Mouse (Mus musculus) gastrocnemius, postnatal 25 days (tissue): Measurements from ENCODE around the gene Elp4. TPM values are rescaled to one million over a fixed set of nuclear protein-coding genes. Genes with fewer than 3 reads are reported as not detected.

Experiments
- DNase-seq: peaks from one replicate; pipeline ENCODE4 v3.0.0; 2022
- total RNA-seq, 2 experiments: library from RNA; stranded (reverse); gene quantifications; 1 replicate in 1 of 2; 2 replicates in 1 of 2; pipeline ENCODE4 v1.2.3; 2021

Gene Elp4
- total RNA-seq, 2 experiments from 2014 or later = 6.8 to 8.7 TPM

- DNase-seq = no peak
Measured at GRCm38 (mm10) chr2:105682634-105683351, 221.6 kb downstream of the Elp4 start.

- DNase-seq = no peak
Measured at GRCm38 (mm10) chr2:105682011-105682501, 222.3 kb downstream of the Elp4 start.

GRCm38 (mm10) chr2:105680999-105681710, 223.2 kb downstream of the Elp4 start:
- DNase-seq = no peak

- no peak for DNase-seq
Measured at GRCm38 (mm10) chr2:105680146-105680998, 224.0 kb downstream of the Elp4 start.

DNA sequence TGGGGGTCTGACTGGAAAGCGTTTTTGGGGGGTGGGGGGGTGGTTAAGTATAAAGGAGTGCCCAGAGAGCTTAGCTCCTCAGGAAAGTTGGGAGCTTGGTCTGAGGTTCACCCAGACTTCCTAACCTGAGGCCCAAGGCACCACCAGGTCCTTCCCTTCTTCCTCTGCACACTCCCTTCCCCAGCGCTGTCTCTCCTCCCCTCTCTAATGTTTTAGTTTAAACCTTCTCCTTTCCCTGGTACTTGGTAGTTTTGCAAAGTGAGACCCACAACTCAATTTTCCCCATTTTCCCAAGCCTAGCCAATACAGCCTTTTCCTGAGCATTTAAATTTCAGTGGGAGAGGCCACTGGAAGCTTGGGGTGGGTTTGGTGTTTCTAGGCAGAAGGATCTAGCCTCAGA, 225.0 kb downstream of the Elp4 start:
- DNase-seq = no peak

- DNase-seq = no peak
Measured at GRCm38 (mm10) chr2:105678880-105679321, 225.5 kb downstream of the Elp4 start.

DNA sequence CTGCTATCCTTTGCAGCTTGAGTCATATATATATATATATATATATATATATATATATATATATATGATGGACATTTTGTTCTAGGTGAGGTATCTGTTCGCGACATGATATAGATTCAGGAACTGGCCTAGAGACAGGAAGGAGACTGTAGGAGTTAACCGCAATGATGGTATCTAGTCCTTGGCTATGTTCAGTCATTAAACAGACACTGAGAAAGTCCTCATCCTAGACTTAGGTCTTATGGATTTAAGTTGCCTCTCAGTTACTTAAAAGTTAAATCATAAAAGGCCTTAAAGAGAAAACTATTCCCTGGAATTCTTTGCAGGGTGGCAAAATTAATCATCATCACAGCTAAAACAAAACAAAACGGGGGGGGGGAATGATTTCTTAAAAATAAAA, 226.1 kb downstream of the Elp4 start:
- no peak for DNase-seq

DNA sequence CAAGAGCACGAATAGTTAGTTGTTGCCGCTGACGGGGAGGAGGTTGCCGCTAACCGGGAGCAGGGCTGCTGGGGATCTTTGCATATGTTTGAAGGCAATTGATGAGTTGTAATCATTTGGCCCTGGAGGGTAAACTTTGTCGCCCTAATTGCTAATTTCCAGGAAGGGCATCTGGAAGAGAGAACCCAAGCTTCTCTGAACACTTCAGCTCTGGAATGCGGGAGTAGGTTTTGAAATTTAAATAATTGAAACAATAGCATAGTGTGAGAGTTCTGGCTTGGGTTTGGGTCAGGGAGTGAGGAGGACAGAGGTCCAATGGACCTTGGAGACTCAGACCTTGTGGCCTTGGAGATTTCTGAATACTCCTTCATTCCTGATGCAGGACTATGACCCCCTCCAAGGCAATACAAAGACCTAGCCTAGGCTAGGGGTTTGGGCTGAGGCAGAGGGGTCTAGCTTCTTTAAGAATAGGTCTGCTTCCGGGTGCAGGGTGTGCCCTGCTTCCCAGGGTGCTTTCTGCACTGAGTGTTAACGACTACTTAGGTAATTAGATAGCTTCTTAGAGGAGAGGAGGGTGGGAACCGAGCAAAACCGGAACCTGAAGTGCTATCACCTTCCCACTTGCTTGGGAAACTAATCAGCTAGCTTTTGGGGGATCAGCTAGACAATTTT, 226.8 kb downstream of the Elp4 start:
- DNase-seq = no peak

DNA sequence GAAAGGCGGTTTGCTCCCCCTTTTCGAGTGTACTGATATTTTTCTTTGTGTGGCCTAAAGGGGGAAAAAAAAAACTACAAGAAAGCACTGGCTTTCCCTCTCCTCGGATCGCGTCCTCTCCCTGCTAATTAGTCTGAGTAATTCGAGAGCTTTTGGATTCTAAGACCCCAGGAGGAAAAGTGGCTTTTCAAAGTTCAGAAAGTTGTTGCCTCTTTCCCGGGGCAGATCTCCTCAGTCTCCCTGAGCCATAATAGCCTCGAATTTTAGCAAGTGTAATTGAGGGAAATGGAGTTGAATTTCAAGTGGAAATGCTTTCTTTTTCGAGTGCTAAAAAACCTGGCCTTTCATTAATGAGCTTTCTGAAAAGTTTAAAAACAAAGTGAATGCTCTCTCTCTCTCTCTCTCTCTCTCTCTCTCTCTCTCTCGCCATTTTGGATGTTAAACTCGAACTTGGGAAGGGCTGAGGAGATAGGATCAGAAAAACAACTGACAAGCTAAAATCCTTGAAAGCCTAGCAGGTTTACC, 227.4 kb downstream of the Elp4 start:
- no peak for DNase-seq

DNA sequence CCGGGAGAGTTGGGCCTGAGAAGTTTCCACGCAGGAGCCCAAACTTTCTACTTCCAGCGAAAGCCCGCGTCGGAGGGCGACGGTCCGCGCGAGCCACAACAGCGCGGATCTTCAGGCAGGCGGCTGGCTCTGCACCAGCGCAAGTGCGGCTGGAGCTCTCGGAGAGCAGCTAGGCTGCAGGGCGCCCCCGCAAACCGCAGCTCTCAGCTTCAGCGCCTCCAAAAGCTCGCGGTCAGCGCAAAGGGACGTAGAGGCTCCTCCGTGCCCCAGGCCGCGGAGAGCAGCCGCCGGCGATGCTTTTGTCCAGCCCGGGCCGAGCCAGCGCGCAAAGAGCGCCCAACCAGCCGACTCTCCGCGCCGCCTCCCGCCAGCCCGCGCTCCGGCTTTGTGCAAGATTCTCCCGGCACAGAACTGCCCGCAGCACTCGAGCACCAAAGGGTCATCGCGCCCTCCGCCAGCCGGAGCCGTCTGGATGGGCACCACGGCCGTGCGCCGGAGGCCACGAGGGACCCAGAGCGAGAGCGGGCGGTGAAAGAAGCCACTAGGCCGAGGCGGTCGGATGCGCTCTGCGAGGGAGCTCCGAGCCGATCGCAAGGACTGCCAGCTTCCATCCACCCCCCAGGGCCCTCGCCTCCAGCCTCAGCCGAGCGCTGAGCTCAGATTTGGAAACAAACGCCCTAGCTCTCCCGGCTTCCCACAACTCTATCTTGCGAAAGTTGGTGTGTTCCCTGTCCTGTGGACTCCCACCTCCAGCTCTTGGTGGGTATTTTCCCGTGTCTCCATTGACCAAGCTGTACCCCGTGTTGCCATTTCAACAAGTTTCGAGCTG, 228.1 kb downstream of the Elp4 start:
- no peak for DNase-seq

GRCm38 (mm10) chr2:105675730-105676079, 228.7 kb downstream of the Elp4 start:
- no peak for DNase-seq

DNA sequence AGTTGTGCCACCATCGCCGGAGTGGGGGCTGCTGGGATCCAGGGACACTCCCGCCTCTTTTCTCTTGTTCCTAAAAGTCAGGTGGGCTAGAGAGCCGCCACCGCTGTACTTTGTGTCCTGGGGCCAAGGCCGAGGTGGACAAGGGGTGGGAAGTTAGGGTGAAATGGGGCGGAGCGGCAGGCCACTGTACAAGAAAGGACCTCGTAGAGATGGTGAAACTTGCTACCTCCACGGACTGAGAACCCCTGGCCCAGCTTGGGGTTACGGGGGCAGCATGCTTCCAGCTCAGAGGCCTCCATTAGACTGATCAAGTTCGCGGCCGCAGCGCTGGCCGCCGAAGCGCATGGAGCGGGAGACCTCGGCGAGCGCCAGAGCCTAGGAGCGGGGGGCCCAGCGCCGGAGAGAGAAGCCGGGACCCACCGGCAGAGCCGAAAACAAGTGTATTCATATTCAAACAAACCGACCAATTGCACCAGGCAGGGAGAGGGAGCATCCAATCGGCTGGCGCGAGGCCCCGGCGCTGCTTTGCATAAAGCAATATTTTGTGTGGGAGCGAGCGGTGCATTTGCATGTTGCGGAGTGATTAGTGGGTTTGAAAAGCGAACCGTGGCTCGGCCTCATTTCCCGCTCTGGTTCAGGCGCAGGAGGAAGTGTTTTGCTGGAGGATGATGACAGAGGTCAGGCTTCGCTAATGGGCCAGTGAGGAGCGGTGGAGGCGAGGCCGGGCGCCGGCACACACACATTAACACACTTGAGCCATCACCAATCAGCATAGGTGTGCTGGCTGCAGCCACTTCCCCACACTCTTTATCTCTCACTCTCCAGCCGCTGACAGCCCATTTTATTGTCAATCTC, 229.3 kb downstream of the Elp4 start:
- DNase-seq = peak; percentile 30

DNA sequence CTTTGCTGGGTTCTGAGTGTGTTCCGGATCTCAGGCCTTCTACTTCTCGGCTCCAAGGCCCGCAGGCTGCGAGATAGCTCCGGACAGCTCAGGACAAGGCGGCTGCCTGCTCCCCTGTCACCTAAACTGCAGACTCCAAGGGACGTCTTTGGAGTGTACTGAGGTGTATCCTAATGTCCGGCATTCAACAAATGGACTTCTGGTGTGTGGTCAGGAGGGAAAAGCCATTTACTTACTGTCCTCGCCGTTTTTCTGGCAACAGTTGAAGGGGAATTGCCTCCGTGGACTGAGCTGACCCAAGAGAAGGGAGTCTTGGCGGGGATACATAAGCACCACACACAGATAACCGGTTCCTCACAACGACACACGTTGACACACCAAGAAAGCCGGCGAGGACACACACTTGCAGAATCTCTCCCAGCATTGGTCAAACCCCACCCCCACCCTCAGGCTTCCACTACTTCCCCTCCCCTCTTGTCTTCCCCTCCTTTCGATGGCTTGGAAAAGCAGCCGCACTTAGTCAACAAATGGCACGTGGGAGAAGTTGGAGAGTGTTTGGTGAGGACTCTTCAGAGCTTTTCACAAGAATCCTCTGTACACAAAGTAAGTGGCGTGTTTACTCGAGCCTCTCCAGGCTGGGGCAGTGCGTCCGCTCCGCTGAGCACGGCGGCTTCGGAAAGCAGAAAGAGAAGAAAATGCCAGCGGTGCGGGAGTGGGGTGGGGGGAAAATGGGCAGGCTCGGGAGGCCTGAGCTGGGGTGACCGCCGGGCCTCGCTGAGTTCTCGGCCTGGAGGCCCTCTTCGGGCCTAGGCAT, 230.1 kb downstream of the Elp4 start:
- no peak for DNase-seq

- peak; percentile 43 for DNase-seq
Measured at GRCm38 (mm10) chr2:105673631-105674060, 230.7 kb downstream of the Elp4 start.

DNA sequence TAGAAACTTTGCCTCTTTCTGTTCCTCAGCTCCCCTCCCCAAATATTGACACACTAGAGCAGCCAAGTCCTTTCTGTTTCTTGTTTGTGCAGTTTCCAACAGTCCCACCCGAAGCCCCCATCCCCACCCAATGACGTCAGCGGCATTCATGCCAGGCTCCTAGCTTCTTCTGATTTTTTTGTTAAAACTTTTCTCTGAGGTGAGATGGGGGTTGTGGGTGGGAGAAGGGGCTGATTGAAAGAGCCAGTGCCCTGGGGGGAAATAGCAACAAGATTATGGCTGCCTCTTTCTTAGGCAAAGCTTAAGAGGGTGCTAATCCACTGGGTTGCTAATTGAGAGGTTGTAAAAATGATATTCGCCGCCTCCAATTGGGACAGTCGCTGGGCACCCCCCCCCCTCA, 231.3 kb downstream of the Elp4 start:
- DNase-seq = no peak

DNA sequence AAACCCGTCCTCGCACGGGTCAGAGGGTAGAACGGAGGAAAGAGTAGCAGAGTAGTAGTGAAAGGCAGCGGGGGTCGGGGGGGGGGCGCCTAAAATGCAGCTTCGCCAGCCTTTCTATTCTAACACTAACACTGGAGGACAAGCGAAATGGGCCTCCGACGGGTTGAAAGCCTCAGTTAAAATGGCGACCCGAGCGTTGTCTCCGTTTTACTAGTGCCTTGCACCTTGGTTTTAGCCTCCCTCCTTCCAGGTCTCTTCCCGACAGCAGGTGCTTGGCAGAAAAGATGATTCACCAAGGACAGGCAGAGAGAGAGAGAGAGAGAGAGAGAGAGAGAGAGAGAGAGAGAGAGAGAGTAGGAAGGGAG, 231.8 kb downstream of the Elp4 start:
- no peak for DNase-seq

DNA sequence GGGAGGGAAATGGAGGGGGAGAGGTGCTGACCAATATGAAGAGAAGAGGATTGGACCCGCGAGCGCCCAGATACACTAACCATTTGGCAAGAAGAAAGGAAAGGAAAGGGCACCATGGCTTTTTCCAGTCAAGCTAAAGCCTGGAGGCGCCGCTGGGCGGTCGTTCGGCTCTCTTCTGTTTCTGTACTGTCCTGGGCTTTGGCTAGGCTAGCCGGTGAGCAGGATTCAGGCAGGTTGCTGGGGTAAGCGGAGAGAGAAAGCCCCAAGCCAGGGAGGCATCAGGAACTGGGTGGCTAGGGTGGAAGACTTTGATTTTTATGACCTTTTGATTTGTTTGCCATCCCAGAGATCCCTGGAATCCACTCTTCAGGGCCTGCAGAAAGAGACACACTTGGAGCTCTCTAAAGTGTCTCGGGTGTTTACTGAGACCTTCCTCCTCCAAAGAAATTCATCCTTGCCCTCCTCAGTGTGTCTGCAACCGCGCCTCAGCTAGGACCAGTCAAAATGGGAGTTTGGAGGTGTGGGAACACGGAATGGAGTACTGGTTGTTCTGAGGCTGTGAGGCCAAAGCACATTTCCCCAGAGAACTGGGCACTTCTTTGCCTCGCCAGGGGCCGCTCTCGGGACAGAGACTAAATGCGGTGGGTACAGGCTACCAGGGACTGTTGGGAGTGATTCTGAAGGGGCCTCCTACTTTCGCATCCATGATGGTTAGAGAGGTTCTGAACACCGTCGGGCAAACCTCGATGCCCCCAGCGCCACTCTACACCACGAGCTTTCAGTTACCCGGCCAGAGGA, 232.4 kb downstream of the Elp4 start:
- DNase-seq = no peak

GRCm38 (mm10) chr2:105671116-105671797, 233.1 kb downstream of the Elp4 start:
- DNase-seq = no peak
